Mouse (Mus musculus) c-Kit-positive CD71-positive TER-119-negative erythroid progenitor cells, embryonic 14.5 days (primary cell): Measurements from ENCODE around the gene Sult6b1.
A peak's percentile ranks its signal among the peaks of the same experiment; 100 is the strongest.

Experiments used
- DNase-seq: peaks from one replicate; pipeline ENCODE4 v3.0.0-alpha.2; 2013; ENCODE audit warnings: low read depth

Gene Sult6b1

DNA sequence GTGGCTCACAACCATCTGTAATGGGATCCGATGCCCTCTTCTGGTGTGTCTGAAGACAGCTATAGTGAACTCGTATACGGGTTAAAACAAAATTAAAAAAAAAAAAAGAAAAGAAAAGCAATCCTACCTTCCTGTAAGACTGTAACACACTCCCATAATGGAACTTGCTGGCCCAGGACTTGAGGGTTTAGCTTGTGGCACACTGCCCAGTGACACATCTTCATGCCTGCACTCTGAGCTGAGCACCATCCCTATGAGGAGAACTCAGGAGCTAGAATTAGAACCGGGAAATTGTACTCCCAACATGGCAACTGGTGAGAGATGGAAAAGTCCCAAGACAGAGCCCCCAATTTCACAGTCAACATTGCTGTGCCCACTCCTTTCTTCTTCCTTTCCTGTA is 23.5 kb downstream of the Sult6b1 start:
- DNase-seq, result no peak

DNA sequence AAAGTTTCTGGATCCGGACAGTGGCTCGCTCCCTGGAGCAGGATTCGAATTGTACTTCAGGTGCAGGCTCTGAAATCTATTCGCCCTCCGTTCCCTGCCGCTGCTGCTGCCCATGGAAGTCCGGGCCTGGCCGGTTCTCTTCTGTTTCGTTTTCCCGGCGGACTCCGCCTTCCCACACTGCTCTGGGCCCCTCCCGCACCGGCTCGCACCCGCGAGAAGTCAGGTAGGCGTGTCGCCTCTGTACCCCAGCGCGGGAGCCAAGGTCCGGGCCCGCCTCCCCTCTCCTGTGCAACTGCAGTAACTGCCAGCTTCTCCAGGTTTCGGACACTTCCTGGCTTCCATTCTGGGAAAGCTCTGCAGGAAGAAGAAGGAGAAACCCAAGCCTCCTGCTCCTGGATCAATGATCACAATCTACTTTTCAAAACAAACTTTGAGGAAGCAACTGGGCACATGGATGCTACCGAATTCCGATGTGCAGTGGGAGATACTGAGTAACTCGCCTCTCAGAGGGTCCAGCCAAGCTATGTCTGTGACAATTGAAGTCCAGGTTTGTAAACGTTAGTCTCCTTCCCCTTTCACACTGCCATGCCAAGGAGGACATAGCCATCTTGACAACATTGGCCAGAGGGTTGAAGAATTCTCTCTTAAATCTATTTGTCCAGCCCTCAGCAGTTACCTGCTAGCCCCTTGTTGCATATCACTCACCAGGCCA is 24.2 kb downstream of the Sult6b1 start, which contains the start of gene Eif2ak2:
TSS of gene Eif2ak2 (minus strand) at position 173 of the 712 bp plus-strand sequence.
- DNase-seq, result peak; percentile 74

DNA sequence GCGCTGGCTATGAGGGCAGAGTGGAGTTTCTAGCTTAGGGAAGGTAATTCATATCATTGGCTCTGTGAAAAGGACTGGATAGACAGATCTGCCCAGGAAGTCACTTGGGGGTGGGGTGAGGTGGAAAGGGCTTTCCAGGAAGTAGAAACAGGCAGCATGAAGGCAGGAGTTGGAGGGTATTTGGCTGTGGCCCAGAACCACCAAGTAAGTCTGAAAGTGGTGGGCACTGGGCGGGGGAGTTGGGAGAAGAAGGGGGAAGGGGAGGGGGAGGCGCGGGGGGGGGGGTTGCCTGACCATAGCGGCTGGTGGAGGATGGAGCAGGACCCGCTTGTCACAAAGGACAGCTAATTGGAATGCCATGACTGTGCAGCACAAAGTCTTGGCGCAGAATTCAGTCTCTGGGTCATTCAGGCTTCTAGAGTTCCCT is 24.9 kb downstream of the Sult6b1 start:
- no peak for DNase-seq

DNA sequence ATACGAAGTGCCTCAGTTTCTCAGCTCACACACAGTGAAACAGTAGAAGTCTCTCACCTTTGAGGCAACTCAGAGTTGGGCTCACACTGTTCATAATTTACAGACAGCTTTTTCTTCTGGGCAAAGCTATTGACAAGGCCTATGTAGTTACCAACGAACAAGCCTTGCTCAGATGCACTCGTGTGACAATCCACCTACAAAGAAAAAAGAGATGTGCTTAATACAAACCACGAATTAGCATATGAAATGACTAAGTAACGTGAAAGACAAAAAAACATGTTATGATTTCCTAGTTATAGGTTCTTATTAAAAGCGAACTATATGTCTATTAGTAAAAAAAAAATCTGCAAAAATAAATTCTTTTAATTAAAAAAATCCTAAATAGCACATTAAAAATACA is 32.9 kb downstream of the Sult6b1 start:
- DNase-seq, result no peak

DNA sequence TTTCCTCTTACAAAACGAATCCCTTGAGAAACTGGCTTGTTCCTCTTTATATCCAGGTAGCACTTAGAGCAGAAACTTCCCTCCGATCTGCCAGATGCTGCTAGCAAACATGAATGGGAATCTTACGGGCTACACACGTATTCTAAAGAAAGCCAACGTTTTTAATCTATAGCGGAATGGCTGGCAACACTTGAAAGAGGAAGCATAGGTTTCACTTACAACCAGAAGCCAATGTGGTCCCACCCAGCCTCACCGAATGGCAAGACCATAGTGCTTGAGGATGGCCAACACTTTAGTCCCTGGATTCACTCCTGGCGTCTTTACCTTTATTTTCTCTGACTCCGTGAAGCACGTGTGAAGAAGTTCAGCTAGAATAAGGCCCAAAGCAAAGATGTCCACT is 50.5 kb downstream of the Sult6b1 start:
- no peak for DNase-seq

DNA sequence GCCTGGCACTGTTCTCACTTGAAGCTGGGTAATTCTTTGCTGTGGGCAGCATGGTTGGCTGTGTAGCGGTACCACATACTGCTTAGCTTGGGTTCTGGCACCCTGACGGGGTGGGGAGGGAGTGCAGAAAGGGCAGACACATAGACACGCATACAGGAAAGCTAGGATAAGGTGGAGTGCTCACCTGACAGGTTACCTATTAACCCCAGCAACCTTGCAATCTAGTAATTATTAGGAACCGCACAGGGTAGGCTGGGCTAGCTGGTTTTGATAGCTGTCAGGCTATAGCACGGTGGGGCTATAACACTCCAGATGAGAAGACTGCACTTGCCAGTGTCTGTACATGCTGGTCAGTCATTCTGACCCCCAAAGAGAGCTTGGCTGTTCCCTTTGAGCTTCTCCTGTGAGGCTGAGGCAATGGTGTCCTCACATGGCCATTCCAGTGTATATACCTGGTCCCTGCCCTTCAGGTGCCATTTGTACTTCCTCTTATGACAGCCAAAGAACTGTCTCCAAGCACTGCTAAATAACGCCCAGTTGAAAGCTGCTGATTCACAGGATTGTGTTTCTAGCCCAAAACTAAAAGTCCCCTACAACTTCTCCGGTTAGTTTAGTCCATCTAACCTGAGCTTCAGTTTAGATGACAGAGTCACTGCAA is 64.4 kb downstream of the Sult6b1 start:
- no peak for DNase-seq

DNA sequence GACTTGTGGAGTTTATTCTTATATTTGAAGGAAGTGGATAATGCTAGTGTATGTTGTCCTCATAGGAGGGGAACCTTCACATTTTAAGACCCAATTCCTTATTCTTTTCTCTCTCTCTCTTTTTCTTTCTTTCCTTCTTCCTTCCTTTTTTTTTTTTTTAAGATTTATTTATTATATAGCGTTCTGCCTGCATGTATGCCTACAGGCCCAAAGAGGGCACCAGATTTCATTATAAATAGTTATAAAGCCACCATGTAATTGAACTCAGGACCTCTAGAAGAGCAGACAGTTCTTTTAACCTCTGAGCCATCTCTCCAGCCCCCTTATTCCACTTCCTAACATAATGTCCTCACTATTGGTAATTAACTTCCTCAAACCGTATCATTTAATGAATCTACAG is 70.7 kb downstream of the Sult6b1 start:
- peak; percentile 34 for DNase-seq

DNA sequence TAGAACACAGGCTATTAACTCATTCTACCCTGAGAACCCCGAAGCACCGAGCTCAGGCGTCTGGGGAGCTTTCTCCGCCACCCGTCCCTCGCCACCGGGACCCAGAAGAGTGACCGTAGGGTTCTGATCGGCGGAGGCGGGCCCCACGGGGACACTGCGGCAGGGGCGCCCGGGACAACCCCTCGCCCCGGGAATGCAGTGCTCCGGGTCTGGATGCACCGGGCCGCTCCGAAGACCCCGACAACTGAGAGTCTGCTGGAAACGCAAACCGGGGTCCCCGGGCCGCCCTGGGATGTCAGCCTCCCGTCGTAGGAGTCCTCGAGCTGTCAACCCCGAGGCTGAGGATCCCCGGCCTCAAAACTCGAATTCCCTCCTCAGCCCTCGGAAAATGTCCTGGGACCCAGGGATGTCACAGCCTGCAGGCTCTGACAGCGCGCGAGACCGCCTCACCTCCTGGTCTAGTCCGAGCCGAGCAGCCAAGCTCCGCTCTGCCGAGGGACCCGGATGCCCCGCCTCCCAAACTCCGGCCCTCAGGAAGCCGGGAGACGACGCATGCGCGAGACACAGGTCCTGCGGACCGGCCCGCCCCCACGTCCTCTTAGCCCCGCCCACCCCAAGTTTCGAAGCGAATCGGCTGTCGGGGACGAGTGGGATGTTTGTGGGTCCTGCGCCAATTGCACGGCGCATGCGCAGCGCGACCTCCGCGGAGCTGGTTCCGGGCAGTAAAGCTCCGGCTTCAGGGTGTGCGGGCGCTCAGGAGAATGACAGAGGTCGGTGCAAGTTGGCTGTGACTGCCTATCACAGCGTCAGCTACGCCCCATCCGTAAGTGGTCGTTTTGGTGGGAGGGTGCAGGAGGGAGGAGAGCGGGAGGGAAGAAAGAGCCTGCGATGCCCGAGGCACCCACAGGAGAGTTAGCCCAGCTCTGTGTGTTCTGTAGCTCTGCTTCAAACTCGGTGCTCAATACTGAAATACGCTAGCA is 71.6 kb downstream of the Sult6b1 start, which contains the start of the genes Heatr5b and Gpatch11:
TSS of gene Heatr5b (minus strand) at position 509 of the 980 bp plus-strand sequence.
TSS of gene Gpatch11 (plus strand) at position 712 of the 980 bp plus-strand sequence.
- DNase-seq, result peak; percentile 94
